Mouse (Mus musculus) heart, adult 2 months (tissue): ENCODE measurements around the gene Hoxa4.

ENCODE experiments used
- CTCF ChIP-seq: fragments of 200-600 bp; IDR thresholded peaks from 2 replicates; pipeline ENCODE4 v1.8.1; 2022; ENCODE audit warnings: antibody characterized with exemption, mild to moderate bottlenecking, moderate library complexity
- EP300 ChIP-seq: fragments of 200-500 bp; IDR thresholded peaks from 2 replicates; pipeline ENCODE4 v1.6.1; 2011; ENCODE audit warnings: low read depth, low read length, control low read depth; ENCODE audit not compliant: insufficient read depth
- POLR2A ChIP-seq: fragments of 200-500 bp; IDR thresholded peaks from 2 replicates; pipeline ENCODE4 v1.6.1; 2011; ENCODE audit warnings: mild to moderate bottlenecking, low read depth, low read length, control low read depth; ENCODE audit not compliant: insufficient read depth

- TF ChIP-seq CTCF = no peak
- TF ChIP-seq POLR2A = no peak
- no peak for TF ChIP-seq EP300
These were observed 11.3 kb downstream of the Hoxa4 start for GRCm38 (mm10) chr6:52180213-52180710.
